Mouse (Mus musculus) adrenal gland, postnatal 36 days (tissue): ENCODE measurements at regions not wholly inside any gene's neighbourhood (a gene's known extent, or its start where the extent isn't known, plus 50 kb on each side); places are given as distances from the start of the nearest gene placed in this dataset.

ENCODE experiments used
- DNase-seq, 2 experiments: peaks; one replicate each; pipeline ENCODE4 v3.0.0; 2021; ENCODE audit warnings: mixed read lengths in 1 of 2

- DNase-seq: no peak
Measured at GRCm38 (mm10) chr15:90021746-90022312, 180.2 kb upstream of the Syt10 start.

GRCm38 (mm10) chr15:90023164-90023563 is 181.5 kb upstream of the Syt10 start:
- no peak for DNase-seq

GRCm38 (mm10) chr15:90034356-90034755 is 189.8 kb upstream of the Alg10b start:
- no peak for DNase-seq

- no peak for DNase-seq
Measured at GRCm38 (mm10) chr15:90045683-90046082, 178.4 kb upstream of the Alg10b start.

- no peak for DNase-seq
Measured at GRCm38 (mm10) chr15:90062021-90062420, 162.1 kb upstream of the Alg10b start.

- DNase-seq: no peak
Measured at GRCm38 (mm10) chr15:90065768-90066167, 158.3 kb upstream of the Alg10b start.

GRCm38 (mm10) chr15:90072078-90072477 is 152.0 kb upstream of the Alg10b start:
- DNase-seq: no peak

- DNase-seq: no peak
Measured at GRCm38 (mm10) chr15:90082175-90082951, 141.7 kb upstream of the Alg10b start.

GRCm38 (mm10) chr15:90109445-90109988 is 114.6 kb upstream of the Alg10b start:
- peak in 1 of 2 experiments; percentile 2 for DNase-seq

- no peak for DNase-seq
Measured at GRCm38 (mm10) chr15:90113611-90114010, 110.5 kb upstream of the Alg10b start.

- DNase-seq: no peak
Measured at GRCm38 (mm10) chr15:90119747-90120146, 104.4 kb upstream of the Alg10b start.

- DNase-seq: no peak
Measured at GRCm38 (mm10) chr15:90123999-90124398, 100.1 kb upstream of the Alg10b start.

- no peak for DNase-seq
Measured at GRCm38 (mm10) chr15:90125146-90125545, 99.0 kb upstream of the Alg10b start.

- DNase-seq: no peak
Measured at GRCm38 (mm10) chr15:90131777-90132176, 92.3 kb upstream of the Alg10b start.

- no peak for DNase-seq
Measured at GRCm38 (mm10) chr15:90140966-90141365, 83.1 kb upstream of the Alg10b start.

GRCm38 (mm10) chr15:90148663-90149062 is 75.4 kb upstream of the Alg10b start:
- no peak for DNase-seq

- DNase-seq: no peak
Measured at GRCm38 (mm10) chr15:90153821-90154560, 70.1 kb upstream of the Alg10b start.
